Mouse (Mus musculus) heart, embryonic 15.5 days (tissue): ENCODE results near the gene Pde4dip. TPM values are rescaled to one million over a fixed set of nuclear protein-coding genes. Genes with fewer than 3 reads are reported as not detected.

Experiments used
- ATAC-seq: fragments of 200-750 bp; cut with Nextera tagmentation; replicated peaks from 2 replicates; pipeline ENCODE4 v1.8.0; 2017; ENCODE audit warnings: low read depth, moderate TSS enrichment; ENCODE audit not compliant: insufficient number of reproducible peaks, insufficient read depth, low FRiP score
- H3K27ac ChIP-seq: fragments of 300-500 bp; sonication (generic); 2 replicates; pipeline ENCODE4 v1.5.1; 2015; ENCODE audit warnings: mild to moderate bottlenecking, inconsistent platforms
- H3K27me3 ChIP-seq: fragments of 300-500 bp; sonication (generic); 2 replicates; pipeline ENCODE4 v1.6.1; 2015; ENCODE audit warnings: inconsistent platforms
- H3K36me3 ChIP-seq: fragments of 300-500 bp; sonication (generic); 2 replicates; pipeline ENCODE4 v1.6.1; 2015; ENCODE audit warnings: mild to moderate bottlenecking, inconsistent platforms
- H3K4me1 ChIP-seq: fragments of 300-500 bp; sonication (generic); replicated peaks from 2 replicates; pipeline ENCODE4 v1.6.1; 2015; ENCODE audit warnings: inconsistent platforms
- H3K4me2 ChIP-seq: fragments of 300-500 bp; sonication (generic); 2 replicates; pipeline ENCODE4 v1.6.1; 2015; ENCODE audit warnings: inconsistent platforms, mild to moderate bottlenecking, moderate library complexity
- H3K4me3 ChIP-seq: fragments of 300-500 bp; sonication (generic); 2 replicates; pipeline ENCODE4 v1.5.1; 2015; ENCODE audit warnings: mild to moderate bottlenecking, inconsistent platforms
- H3K9ac ChIP-seq: fragments of 300-500 bp; sonication (generic); 2 replicates; pipeline ENCODE4 v1.6.1; 2015; ENCODE audit warnings: mild to moderate bottlenecking, inconsistent platforms
- H3K9me3 ChIP-seq: fragments of 300-500 bp; sonication (generic); replicated peaks from 2 replicates; pipeline ENCODE4 v1.6.1; 2016; ENCODE audit warnings: inconsistent platforms
- WGBS: fragments of 180-500 bp; shearing (Covaris S2); methylation state at CpG from one replicate; pipeline ENCODE4 v1.1.7; 2015; ENCODE audit warnings: mixed read lengths; 5-methylcytosine and 5-hydroxymethylcytosine counted together
- polyA plus RNA-seq: library from polyadenylated mRNA; unstranded; fragments of >200 nt; fragmentation: Nextera tagmentation; extraction: Ambion mirVana; gene quantifications from 2 replicates; pipeline ENCODE4 v1.2.1, GENCODE M21; 2015

Gene Pde4dip
- polyA plus RNA-seq, 1 experiment from 2014 or later = 99.0 TPM

DNA sequence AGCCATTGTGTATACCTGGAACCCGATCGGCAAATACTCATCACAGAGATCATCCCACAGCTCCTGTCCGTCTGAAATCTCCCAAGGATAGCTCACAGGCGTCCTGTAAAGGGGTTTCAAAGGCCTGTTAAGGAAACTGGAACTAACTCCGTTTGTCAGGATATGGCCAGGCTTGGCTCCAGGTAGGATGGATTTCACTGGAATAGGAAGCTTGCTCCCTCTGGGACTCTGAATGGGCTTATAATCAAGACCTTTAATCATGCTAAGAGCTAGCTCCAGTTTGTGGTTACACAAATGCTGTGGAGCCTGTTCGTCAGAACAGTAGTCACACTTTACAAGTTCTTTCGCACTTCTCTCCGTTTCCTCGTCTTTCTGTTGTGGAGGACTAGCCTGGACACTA lies 122.0 kb downstream of the Pde4dip start:
- Histone ChIP-seq H3K36me3 (0 out of 2 replicates have a peak, but pooled peaks cover 3% of the 10 kb centered on the region), H3K4me1 (peaks cover 30% of the 10 kb centered on the region), H3K9me3 (no peaks in the 10 kb centered on the region), H3K27me3 (no peaks in the 10 kb centered on the region), H3K4me3 (peak overlapping the region; percentile 63), H3K27ac (no peak overlapping the region), H3K9ac (no peak overlapping the region), H3K4me2 (peak overlapping the region; percentile 85)
- WGBS = 63% methylated on average over 9 of the region's 9 CpGs
- ATAC-seq = no peak

DNA sequence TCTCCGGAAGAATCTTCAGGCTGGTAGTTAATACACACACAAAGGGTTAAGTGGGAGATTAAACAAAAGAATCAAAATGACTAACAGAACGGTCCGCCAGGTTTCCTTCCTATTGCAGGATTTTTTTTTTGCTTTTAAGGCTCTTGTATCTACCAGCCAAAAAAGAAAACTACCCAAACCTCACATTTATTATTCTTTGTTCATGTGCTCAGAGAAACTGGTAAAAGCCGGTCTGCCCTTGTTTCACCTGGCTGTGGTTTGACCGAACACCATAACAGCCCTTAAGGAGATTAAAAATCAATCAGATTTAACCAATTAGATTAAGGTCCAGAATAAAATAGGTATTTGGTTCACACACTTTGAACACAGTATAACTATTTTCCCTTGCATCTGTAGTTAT lies 124.4 kb downstream of the Pde4dip start:
- WGBS = 78% methylated on average over 5 of the region's 5 CpGs
- Histone ChIP-seq H3K27me3 (no peaks in the 10 kb centered on the region), H3K27ac (no peak overlapping the region), H3K4me2 (no peak overlapping the region), H3K4me1 (peaks cover 35% of the 10 kb centered on the region), H3K9ac (no peak overlapping the region), H3K36me3 (0 out of 2 replicates have a peak, but pooled peaks cover 3% of the 10 kb centered on the region), H3K9me3 (no peaks in the 10 kb centered on the region), H3K4me3 (no peak overlapping the region)
- ATAC-seq = no peak

- H3K9me3 ChIP-seq = no peaks in the 10 kb centered on the region
- H3K9ac ChIP-seq = no peak overlapping the region
- H3K4me1 ChIP-seq = peaks cover 32% of the 10 kb centered on the region
- no peak overlapping the region for H3K27ac ChIP-seq
- no peaks in the 10 kb centered on the region for H3K27me3 ChIP-seq
- no peak overlapping the region for H3K4me3 ChIP-seq
- peaks cover 22% of the 10 kb centered on the region for H3K36me3 ChIP-seq
- 57% methylated on average over 6 of the region's 6 CpGs for WGBS
- H3K4me2 ChIP-seq = no peak overlapping the region
- ATAC-seq = no peak
Measured at GRCm38 (mm10) chr3:97761951-97762350, 126.6 kb downstream of the Pde4dip start.

GRCm38 (mm10) chr3:97761168-97761567 lies 127.3 kb downstream of the Pde4dip start:
- ATAC-seq = no peak
- H3K4me1 ChIP-seq = peaks cover 25% of the 10 kb centered on the region; the same call in 1 of the 2 replicates
- no peak overlapping the region for H3K9ac ChIP-seq
- WGBS = 83% methylated on average over 5 of the region's 5 CpGs
- H3K36me3 ChIP-seq = peaks cover 30% of the 10 kb centered on the region
- no peaks in the 10 kb centered on the region for H3K27me3 ChIP-seq
- H3K4me3 ChIP-seq = no peak overlapping the region
- H3K4me2 ChIP-seq = no peak overlapping the region
- H3K27ac ChIP-seq = no peak overlapping the region
- H3K9me3 ChIP-seq = no peaks in the 10 kb centered on the region

DNA sequence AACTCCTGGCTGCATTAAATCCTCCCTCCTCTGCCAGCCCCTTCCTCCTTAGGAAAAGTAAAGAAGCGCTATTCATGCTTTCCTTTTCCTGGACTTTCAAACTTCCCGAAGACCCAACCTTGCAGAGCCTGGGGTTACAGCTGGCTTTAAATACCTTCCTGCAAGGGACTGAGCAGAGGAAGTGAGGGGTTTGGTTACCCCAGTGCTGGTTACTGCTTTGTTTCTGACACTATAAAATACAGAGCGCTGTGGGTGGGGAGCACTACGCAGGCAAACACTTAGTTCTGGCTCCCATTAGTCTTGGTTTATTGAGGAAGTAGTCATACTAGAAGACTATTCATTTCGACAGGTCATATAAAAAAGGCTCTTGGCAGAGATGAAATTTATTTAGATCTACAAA lies 128.7 kb downstream of the Pde4dip start:
- Histone ChIP-seq H3K9ac (no peak overlapping the region), H3K4me3 (no peak overlapping the region), H3K27ac (no peak overlapping the region), H3K9me3 (no peaks in the 10 kb centered on the region), H3K4me1 (peaks cover 21% of the 10 kb centered on the region; the same call in 1 of the 2 replicates), H3K36me3 (peaks cover 41% of the 10 kb centered on the region), H3K4me2 (no peak overlapping the region), H3K27me3 (no peaks in the 10 kb centered on the region)
- no peak for ATAC-seq
- WGBS = 88% methylated on average over 5 of the region's 5 CpGs

GRCm38 (mm10) chr3:97757501-97757900 lies 131.0 kb downstream of the Pde4dip start:
- 88% methylated on average over 10 of the region's 10 CpGs for WGBS
- H3K36me3 ChIP-seq = peaks cover 61% of the 10 kb centered on the region
- ATAC-seq = no peak

GRCm38 (mm10) chr3:97756283-97757074 lies 132.0 kb downstream of the Pde4dip start:
- peaks cover 5% of the 10 kb centered on the region; the same call in 1 of the 2 replicates for H3K4me1 ChIP-seq
- no peak overlapping the region for H3K27ac ChIP-seq
- ATAC-seq = no peak
- H3K4me3 ChIP-seq = no peak overlapping the region
- H3K27me3 ChIP-seq = no peaks in the 10 kb centered on the region
- 90% methylated on average over 20 of the region's 20 CpGs for WGBS
- no peak overlapping the region for H3K4me2 ChIP-seq
- H3K9ac ChIP-seq = no peak overlapping the region
- peaks cover 71% of the 10 kb centered on the region for H3K36me3 ChIP-seq
- no peaks in the 10 kb centered on the region for H3K9me3 ChIP-seq

More at GRCm38 (mm10) chr3:97757501-97757900, 131.0 kb downstream of the Pde4dip start:
- H3K9ac ChIP-seq = no peak overlapping the region
- H3K27ac ChIP-seq = no peak overlapping the region
- H3K9me3 ChIP-seq = no peaks in the 10 kb centered on the region
- no peak overlapping the region for H3K4me3 ChIP-seq
- no peak overlapping the region for H3K4me2 ChIP-seq
- no peaks in the 10 kb centered on the region for H3K27me3 ChIP-seq
- peaks cover 10% of the 10 kb centered on the region; the same call in 1 of the 2 replicates for H3K4me1 ChIP-seq

DNA sequence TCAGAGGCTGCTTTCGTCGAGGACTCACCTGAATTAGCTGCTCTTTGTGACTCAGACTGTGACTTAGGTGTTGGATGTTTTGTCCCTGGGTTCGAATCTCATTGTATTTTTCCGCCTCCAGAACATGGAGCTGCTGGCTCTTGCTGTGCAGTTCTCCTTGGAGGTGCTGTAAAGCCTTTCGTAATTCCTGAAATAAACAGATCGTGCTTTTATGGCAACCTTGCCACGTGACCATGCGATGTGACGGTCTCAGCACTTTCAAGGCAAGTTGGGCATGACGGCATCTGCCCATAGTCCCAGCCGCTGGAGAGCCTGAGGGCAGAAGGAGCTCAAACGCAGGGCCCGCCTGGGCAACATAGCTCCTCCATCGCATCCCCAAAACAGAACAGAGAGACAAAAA lies 133.1 kb downstream of the Pde4dip start:
- H3K36me3 ChIP-seq = peaks cover 82% of the 10 kb centered on the region
- no peak for ATAC-seq
- no peaks in the 10 kb centered on the region for H3K9me3 ChIP-seq
- no peaks in the 10 kb centered on the region for H3K27me3 ChIP-seq
- H3K4me1 ChIP-seq = no peaks in the 10 kb centered on the region
- no peak overlapping the region for H3K4me2 ChIP-seq
- H3K27ac ChIP-seq = no peak overlapping the region
- H3K9ac ChIP-seq = no peak overlapping the region
- 93% methylated on average over 14 of the region's 14 CpGs for WGBS
- H3K4me3 ChIP-seq = no peak overlapping the region

- Histone ChIP-seq H3K4me2 (no peak overlapping the region), H3K27me3 (no peaks in the 10 kb centered on the region), H3K36me3 (peaks cover 98% of the 10 kb centered on the region), H3K9me3 (no peaks in the 10 kb centered on the region), H3K9ac (no peak overlapping the region), H3K4me1 (no peaks in the 10 kb centered on the region), H3K27ac (no peak overlapping the region), H3K4me3 (no peak overlapping the region)
- 84% methylated on average over 3 of the region's 3 CpGs for WGBS
- ATAC-seq = no peak
Measured at GRCm38 (mm10) chr3:97752901-97753300, 135.6 kb downstream of the Pde4dip start.

GRCm38 (mm10) chr3:97751566-97751965 lies 136.9 kb downstream of the Pde4dip start:
- no peaks in the 10 kb centered on the region for H3K9me3 ChIP-seq
- H3K4me2 ChIP-seq = no peak overlapping the region
- no peak overlapping the region for H3K27ac ChIP-seq
- no peak overlapping the region for H3K4me3 ChIP-seq
- ATAC-seq = no peak
- peaks cover 98% of the 10 kb centered on the region for H3K36me3 ChIP-seq
- H3K9ac ChIP-seq = no peak overlapping the region
- no peaks in the 10 kb centered on the region for H3K4me1 ChIP-seq
- 91% methylated on average over 21 of the region's 21 CpGs for WGBS
- H3K27me3 ChIP-seq = no peaks in the 10 kb centered on the region

DNA sequence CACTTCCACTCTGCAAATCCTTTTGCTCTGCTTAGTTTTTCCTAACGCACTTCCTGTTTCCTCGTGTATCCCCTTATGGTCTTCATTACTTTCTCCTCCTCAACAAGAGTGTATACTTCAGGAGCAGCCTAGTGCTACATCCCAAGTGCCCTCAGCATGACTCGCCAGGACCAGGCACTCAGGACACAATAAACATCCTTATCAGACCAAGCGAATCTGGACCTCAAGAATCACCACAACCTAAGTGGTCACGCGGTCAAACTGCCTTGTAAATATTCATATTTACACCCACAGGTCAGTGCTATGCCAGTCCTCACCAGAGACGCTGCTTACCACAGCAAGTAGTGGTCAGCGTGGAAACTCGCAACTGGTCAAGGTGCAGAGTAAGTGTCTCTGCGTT lies 139.7 kb downstream of the Pde4dip start:
- WGBS = 75% methylated on average over 10 of the region's 10 CpGs
- Histone ChIP-seq H3K4me3 (no peak overlapping the region), H3K27me3 (no peaks in the 10 kb centered on the region), H3K4me1 (no peaks in the 10 kb centered on the region), H3K27ac (no peak overlapping the region), H3K9me3 (no peaks in the 10 kb centered on the region), H3K4me2 (no peak overlapping the region), H3K36me3 (peaks cover 99% of the 10 kb centered on the region), H3K9ac (no peak overlapping the region)
- no peak for ATAC-seq

GRCm38 (mm10) chr3:97742841-97743240 lies 145.7 kb downstream of the Pde4dip start:
- no peak overlapping the region for H3K9ac ChIP-seq
- no peak overlapping the region for H3K27ac ChIP-seq
- H3K36me3 ChIP-seq = peaks cover 86% of the 10 kb centered on the region
- H3K4me1 ChIP-seq = no peaks in the 10 kb centered on the region
- no peaks in the 10 kb centered on the region for H3K9me3 ChIP-seq
- no peaks in the 10 kb centered on the region for H3K27me3 ChIP-seq
- 86% methylated on average over 8 of the region's 8 CpGs for WGBS
- no peak overlapping the region for H3K4me2 ChIP-seq
- no peak for ATAC-seq
- no peak overlapping the region for H3K4me3 ChIP-seq
